Mouse (Mus musculus) lung, embryonic 14.5 days (tissue): Measurements from ENCODE around the gene Itk. TPM values are rescaled to one million over a fixed set of nuclear protein-coding genes. Genes with fewer than 3 reads are reported as not detected.

Experiments
- ATAC-seq: fragments of 200-750 bp; cut with Nextera tagmentation; 2 replicates; pipeline ENCODE4 v1.8.0; 2017; ENCODE audit warnings: mild to moderate bottlenecking, moderate TSS enrichment, moderate library complexity; ENCODE audit not compliant: insufficient read depth
- DNase-seq: peaks from one replicate; pipeline ENCODE4 v3.0.0-alpha.2; 2015
- H3K27ac ChIP-seq: fragments of 300-500 bp; sonication (generic); 2 replicates; pipeline ENCODE4 v1.5.1; 2014; ENCODE audit warnings: low read depth, mild to moderate bottlenecking, moderate library complexity
- H3K27me3 ChIP-seq: fragments of 300-500 bp; sonication (generic); 2 replicates; pipeline ENCODE4 v1.6.1; 2014; ENCODE audit warnings: low read length, control low read depth; ENCODE audit not compliant: insufficient read depth
- H3K36me3 ChIP-seq: fragments of 300-500 bp; sonication (generic); 2 replicates; pipeline ENCODE4 v1.6.1; 2014; ENCODE audit warnings: control low read depth; ENCODE audit not compliant: insufficient read depth
- H3K4me1 ChIP-seq: fragments of 300-500 bp; sonication (generic); 2 replicates; pipeline ENCODE4 v1.6.1; 2014; ENCODE audit warnings: antibody characterized with exemption, control low read depth; ENCODE audit not compliant: insufficient read depth
- H3K4me2 ChIP-seq: fragments of 300-500 bp; sonication (generic); 2 replicates; pipeline ENCODE4 v1.6.1; 2014; ENCODE audit warnings: mild to moderate bottlenecking
- H3K4me3 ChIP-seq: fragments of 300-500 bp; sonication (generic); 2 replicates; pipeline ENCODE4 v1.5.1; 2014; ENCODE audit warnings: low read depth, low read length
- H3K9ac ChIP-seq: fragments of 300-500 bp; sonication (generic); 2 replicates; pipeline ENCODE4 v1.6.1; 2014
- H3K9me3 ChIP-seq: fragments of 300-500 bp; sonication (generic); 2 replicates; pipeline ENCODE4 v1.6.1; 2016; ENCODE audit warnings: low read depth, low read length, control low read depth
- CTCF ChIP-seq: IDR thresholded peaks from 2 replicates; pipeline ENCODE4 v1.5.1; 2016; ENCODE audit warnings: antibody characterized with exemption, low read depth
- WGBS: fragments of 180-500 bp; shearing (Covaris S2); extraction: QIAGEN DNeasy Blood & Tissue Kit; methylation state at CpG from one replicate; pipeline ENCODE4 v1.1.7; 2014; 5-methylcytosine and 5-hydroxymethylcytosine counted together
- polyA plus RNA-seq: library from polyadenylated mRNA; unstranded; fragments of >200 nt; fragmentation: Nextera tagmentation; extraction: Ambion mirVana; gene quantifications from 2 replicates; pipeline ENCODE4 v1.2.1, GENCODE M21; 2014

Itk gene
- polyA plus RNA-seq, 1 experiment from 2014 or later, result 0.08 TPM

GRCm38 (mm10) chr11:46332217-46332616 is 57.1 kb downstream of the Itk start:
- H3K4me2 ChIP-seq, result no peak overlapping the region
- no peak for DNase-seq
- no peaks in the 10 kb centered on the region for H3K36me3 ChIP-seq
- H3K4me1 ChIP-seq, result no peaks in the 10 kb centered on the region
- H3K27me3 ChIP-seq, result no peaks in the 10 kb centered on the region
- no peak for ATAC-seq
- TF ChIP-seq CTCF, result no peak
- no peak overlapping the region for H3K27ac ChIP-seq
- WGBS, result 86% methylated on average over 8 of the region's 8 CpGs
- no peaks in the 10 kb centered on the region for H3K9me3 ChIP-seq
- H3K4me3 ChIP-seq, result no peak overlapping the region
- no peak overlapping the region for H3K9ac ChIP-seq

- WGBS, result 82% methylated on average over 16 of the region's 16 CpGs
- DNase-seq, result no peak
- no peak for ATAC-seq
- Histone ChIP-seq H3K9ac (no peak overlapping the region), H3K4me2 (no peak overlapping the region), H3K27ac (no peak overlapping the region), H3K27me3 (no peaks in the 10 kb centered on the region), H3K36me3 (no peaks in the 10 kb centered on the region), H3K4me1 (no peaks in the 10 kb centered on the region), H3K4me3 (no peak overlapping the region), H3K9me3 (no peaks in the 10 kb centered on the region)
- no peak for TF ChIP-seq CTCF
Measured at GRCm38 (mm10) chr11:46326271-46327015, 62.9 kb downstream of the Itk start.

GRCm38 (mm10) chr11:46321559-46321958 is 67.8 kb downstream of the Itk start:
- H3K4me2 ChIP-seq, result no peak overlapping the region
- 58% methylated on average over 7 of the region's 7 CpGs for WGBS

DNA sequence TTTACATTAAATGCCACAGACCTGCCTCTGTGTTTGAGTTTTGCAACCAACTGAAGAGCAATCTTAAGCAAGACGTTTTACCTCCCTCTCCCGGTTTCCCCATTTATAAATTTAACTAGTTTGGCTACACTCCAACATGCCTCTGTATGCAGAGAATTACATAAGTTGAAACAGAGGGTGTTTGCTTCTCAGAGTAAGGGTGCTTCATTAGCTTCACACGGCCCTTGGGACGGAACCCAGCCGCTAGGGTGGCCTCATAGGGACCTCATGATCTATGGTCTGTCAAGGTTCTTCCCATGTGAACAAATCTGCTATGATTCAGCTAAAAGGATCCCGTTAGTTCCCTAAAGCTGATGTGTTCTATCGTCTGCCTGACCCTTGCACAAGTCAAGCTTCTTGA is 74.8 kb downstream of the Itk start:
- 29% methylated on average over 7 of the region's 7 CpGs for WGBS
- H3K9me3 ChIP-seq, result no peaks in the 10 kb centered on the region
- H3K4me2 ChIP-seq, result no peak overlapping the region
- DNase-seq (peak; percentile 64), ATAC-seq (no peak)
- TF ChIP-seq CTCF, result no peak
- H3K27ac ChIP-seq, result no peak overlapping the region
- H3K4me3 ChIP-seq, result no peak overlapping the region
- no peaks in the 10 kb centered on the region for H3K36me3 ChIP-seq
- H3K9ac ChIP-seq, result no peak overlapping the region
- H3K4me1 ChIP-seq, result no peaks in the 10 kb centered on the region
- peaks cover 6% of the 10 kb centered on the region; the same call in 1 of the 2 replicates for H3K27me3 ChIP-seq

More at GRCm38 (mm10) chr11:46321559-46321958, 67.8 kb downstream of the Itk start:
- ATAC-seq, result no peak
- H3K9ac ChIP-seq, result no peak overlapping the region
- H3K27ac ChIP-seq, result no peak overlapping the region
- no peak overlapping the region for H3K4me3 ChIP-seq
- no peaks in the 10 kb centered on the region for H3K27me3 ChIP-seq
- no peak for DNase-seq
- no peak for TF ChIP-seq CTCF
- no peaks in the 10 kb centered on the region for H3K4me1 ChIP-seq
- H3K9me3 ChIP-seq, result no peaks in the 10 kb centered on the region
- no peaks in the 10 kb centered on the region for H3K36me3 ChIP-seq

GRCm38 (mm10) chr11:46313851-46314250 is 75.5 kb downstream of the Itk start:
- 75% methylated on average over 6 of the region's 6 CpGs for WGBS
- Histone ChIP-seq H3K4me2 (no peak overlapping the region), H3K9ac (no peak overlapping the region), H3K9me3 (no peaks in the 10 kb centered on the region), H3K36me3 (no peaks in the 10 kb centered on the region), H3K4me1 (no peaks in the 10 kb centered on the region), H3K27me3 (peaks cover 6% of the 10 kb centered on the region; the same call in 1 of the 2 replicates), H3K4me3 (no peak overlapping the region), H3K27ac (no peak overlapping the region)
- ATAC-seq (no peak), DNase-seq (no peak)
- TF ChIP-seq CTCF, result no peak

DNA sequence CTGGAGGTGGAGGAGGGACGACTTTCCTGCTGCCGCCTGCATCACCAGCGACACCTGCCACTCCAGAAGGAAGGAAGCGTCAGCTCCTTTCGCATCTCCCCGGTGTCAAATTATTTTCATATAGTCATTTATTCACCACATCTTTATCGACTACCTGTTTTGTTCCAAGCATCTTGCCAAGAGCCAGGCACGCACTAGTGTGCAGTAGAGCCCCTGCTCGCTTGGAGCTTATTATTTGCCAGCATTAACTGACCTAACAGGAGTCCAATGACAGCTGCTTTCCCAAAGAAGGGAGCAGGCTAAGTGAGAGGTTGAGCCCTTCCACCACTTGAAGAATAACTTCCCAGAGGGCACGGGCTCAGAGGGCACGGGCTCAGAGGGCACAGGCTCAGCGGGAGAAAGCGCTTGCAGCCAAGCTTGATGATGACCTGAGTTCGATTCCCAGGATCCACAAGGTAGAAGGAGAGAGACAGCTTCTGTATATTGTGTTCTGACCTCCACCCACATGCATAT is 76.7 kb downstream of the Itk start, which contains the start of gene Cyfip2:
Gene Cyfip2, minus strand, starts transcription at position 337 of the 513 bp plus-strand sequence.
- Histone ChIP-seq H3K4me3 (peak within 1 kb of the TSS; percentile 63), H3K9me3 (no peaks in the 10 kb centered on the region), H3K4me2 (peak within 1 kb of the TSS; percentile 98), H3K9ac (peak within 1 kb of the TSS; percentile 62), H3K27me3 (peaks cover 6% of the 10 kb centered on the region; the same call in 1 of the 2 replicates), H3K4me1 (no peaks in the 10 kb centered on the region; the same call in 1 of the 2 replicates), H3K27ac (no peak within 1 kb of the TSS), H3K36me3 (no peaks in the 10 kb centered on the region)
- peak; percentile 9 for DNase-seq
- 9% methylated on average over 14 of the region's 14 CpGs for WGBS
- peak; percentile 7; the same call in 1 of the 2 replicates for ATAC-seq
- TF ChIP-seq CTCF, result no peak

DNA sequence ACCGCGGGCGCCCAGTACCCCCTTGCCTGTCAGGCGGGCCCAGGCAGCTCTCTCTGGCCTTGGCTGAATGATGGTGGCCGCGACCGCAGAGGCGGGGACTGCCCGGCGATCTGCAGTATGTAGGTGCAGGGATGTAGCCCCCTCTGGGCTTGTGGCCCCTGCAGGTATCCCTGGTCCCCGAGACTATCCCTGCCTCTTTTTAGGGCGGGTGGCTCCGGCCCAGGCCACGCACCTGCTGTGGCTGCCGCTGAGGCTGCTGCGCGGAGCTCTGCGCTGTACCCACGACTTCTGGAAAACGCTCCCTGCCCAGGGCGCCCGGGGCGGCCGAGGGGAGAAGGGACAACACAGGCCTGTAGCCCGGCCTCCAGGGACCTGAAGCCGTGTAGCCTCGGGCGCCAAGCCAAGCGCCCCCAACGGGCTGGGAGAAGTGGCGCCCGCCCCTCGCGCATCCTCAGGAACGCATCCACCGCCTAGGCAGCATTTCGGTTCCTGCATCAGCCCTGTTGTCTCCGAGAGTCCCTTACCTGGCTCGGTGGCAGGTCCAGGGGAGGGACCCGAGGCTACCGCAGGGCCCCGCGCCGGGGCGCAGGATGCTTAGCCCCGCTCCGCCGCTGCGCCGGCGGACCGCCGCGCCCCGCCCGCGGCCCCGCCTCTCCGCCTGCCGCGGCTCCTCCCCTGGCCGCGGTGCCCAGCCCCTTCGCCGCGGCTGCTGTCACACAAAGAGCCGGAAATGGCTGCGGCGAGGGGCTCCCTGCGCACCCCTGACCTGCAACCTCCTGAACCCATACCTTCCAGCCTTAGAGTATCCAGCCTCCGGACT is 77.4 kb downstream of the Itk start:
- Histone ChIP-seq H3K4me1 (no peaks in the 10 kb centered on the region; the same call in 1 of the 2 replicates), H3K4me3 (peak overlapping the region; percentile 63), H3K27me3 (peaks cover 6% of the 10 kb centered on the region; the same call in 1 of the 2 replicates), H3K4me2 (peak overlapping the region; percentile 98), H3K9me3 (no peaks in the 10 kb centered on the region), H3K36me3 (no peaks in the 10 kb centered on the region), H3K27ac (no peak overlapping the region), H3K9ac (peak overlapping the region; percentile 62)
- DNase-seq (peak; percentile 80), ATAC-seq (peak; percentile 89)
- no peak for TF ChIP-seq CTCF
- WGBS, result under 1% methylated on average over 70 of the region's 71 CpGs
